Mouse (Mus musculus) kidney, postnatal 4 days (tissue): Measurements from ENCODE around the gene Tanc2.

Experiments
- DNase-seq, 2 experiments: peaks; one replicate each; pipeline ENCODE4 v3.0.0; 2021; ENCODE audit warnings: mixed read lengths in 2 of 2

The Tanc2 gene

GRCm38 (mm10) chr11:105959355-105959754 lies 369.6 kb downstream of the Tanc2 start:
- peak; percentile 34 to 56 for DNase-seq

GRCm38 (mm10) chr11:105964691-105965090 lies 374.9 kb downstream of the Tanc2 start:
- DNase-seq: peak in 1 of 2 experiments; percentile 36

- no peak for DNase-seq
Observed at GRCm38 (mm10) chr11:105966288-105966687, 376.5 kb downstream of the Tanc2 start.

GRCm38 (mm10) chr11:105967741-105968574 lies 378.2 kb downstream of the Tanc2 start, which contains the start of gene Ace:
TSS of gene Ace (plus strand) at chr11:105967945.
- peak; percentile 68 to 79 for DNase-seq

GRCm38 (mm10) chr11:105968948-105969347 lies 379.2 kb downstream of the Tanc2 start:
- DNase-seq: no peak

- DNase-seq: peak; percentile 80 to 81
Observed at GRCm38 (mm10) chr11:105969516-105969915, 379.7 kb downstream of the Tanc2 start.

- no peak for DNase-seq
Observed at GRCm38 (mm10) chr11:105974593-105974992, 384.8 kb downstream of the Tanc2 start.

GRCm38 (mm10) chr11:105975050-105975449 lies 385.3 kb downstream of the Tanc2 start:
- DNase-seq: peak in 1 of 2 experiments; percentile 21

GRCm38 (mm10) chr11:105975636-105976035 lies 385.9 kb downstream of the Tanc2 start:
- DNase-seq: no peak

- no peak for DNase-seq
Observed at GRCm38 (mm10) chr11:105978232-105978631, 388.4 kb downstream of the Tanc2 start.

- DNase-seq: no peak
Observed at GRCm38 (mm10) chr11:105978634-105979033, 388.8 kb downstream of the Tanc2 start.
